Mouse (Mus musculus): ENCODE data around the gene Zc3h13. TPM values are rescaled to one million over a fixed set of nuclear protein-coding genes. Genes with fewer than 3 reads are reported as not detected.

Gene Zc3h13
- polyA plus RNA-seq, 1 experiment, result 27.5 TPM

DNA sequence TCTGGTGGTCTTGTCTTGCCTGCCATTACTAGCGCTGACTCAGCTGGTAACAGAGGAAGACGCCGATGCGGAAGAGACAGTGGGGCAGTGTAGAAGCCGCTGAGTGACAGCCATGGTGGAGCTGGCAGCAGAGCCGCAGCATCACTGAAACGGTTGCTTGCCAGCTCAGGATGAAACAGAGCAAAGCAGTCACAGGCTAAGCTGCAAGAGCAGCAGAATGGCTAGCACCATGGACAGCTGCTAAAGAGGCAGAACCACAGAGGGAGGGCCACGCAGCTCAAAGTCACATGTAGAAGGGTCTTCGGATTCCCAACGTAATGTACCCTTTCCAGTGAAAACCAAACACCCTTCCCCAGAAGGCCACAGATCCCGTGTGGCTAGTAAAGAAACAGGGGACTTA lies 82.6 kb downstream of the Zc3h13 start:
- DNase-seq, result peak in 1 of 2 experiments; percentile 9
- Histone ChIP-seq H3K27me3 (ENCODE audit: control insufficient read depth, insufficient read depth, low read length) (no peaks in the 10 kb centered on the region), H3K4me1 (ENCODE audit: control insufficient read depth, insufficient read depth, low read length) (no peaks in the 10 kb centered on the region), H3K4me3 (replicated peaks; ENCODE audit: insufficient read depth, low read depth, low read length) (no peak overlapping the region), H3K27ac (ENCODE audit: insufficient read depth, low read length) (no peak overlapping the region)
- TF ChIP-seq CTCF (IDR thresholded peaks at IDR 0.05; ENCODE audit: borderline replicate concordance, insufficient read depth, low read depth, low read length), result no peak
- no peak for TF ChIP-seq POLR2A (IDR thresholded peaks at IDR 0.05; ENCODE audit: borderline replicate concordance, insufficient read depth, low read length)
- 25% methylated on average over 11 of the region's 11 CpGs for WGBS

DNA sequence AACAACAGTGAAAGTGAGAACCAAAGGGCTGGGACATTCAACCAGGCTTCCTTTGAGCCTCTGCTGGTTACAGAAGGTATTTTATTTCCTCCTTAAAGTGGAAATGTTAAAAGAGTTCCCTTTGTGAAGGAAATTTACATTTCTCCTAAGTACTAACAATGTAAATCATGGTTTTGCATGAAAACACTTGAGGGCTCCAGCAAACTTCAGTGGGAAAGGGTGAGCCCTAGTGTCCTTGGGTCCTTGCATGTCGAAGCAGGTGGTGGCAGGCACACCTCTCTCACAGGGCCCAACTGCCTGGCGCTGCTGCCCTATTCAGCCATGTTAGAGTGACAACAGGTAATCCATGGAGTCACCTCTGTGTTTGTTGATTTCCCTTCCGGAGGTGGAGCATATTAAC lies 83.3 kb downstream of the Zc3h13 start:
- 80% methylated on average over 3 of the region's 3 CpGs for WGBS
- TF ChIP-seq POLR2A (IDR thresholded peaks at IDR 0.05; ENCODE audit: borderline replicate concordance, insufficient read depth, low read length) (no peak), CTCF (IDR thresholded peaks at IDR 0.05; ENCODE audit: borderline replicate concordance, insufficient read depth, low read depth, low read length) (no peak)
- Histone ChIP-seq H3K4me1 (ENCODE audit: control insufficient read depth, insufficient read depth, low read length) (no peaks in the 10 kb centered on the region), H3K4me3 (replicated peaks; ENCODE audit: insufficient read depth, low read depth, low read length) (no peak overlapping the region), H3K27me3 (ENCODE audit: control insufficient read depth, insufficient read depth, low read length) (no peaks in the 10 kb centered on the region), H3K27ac (ENCODE audit: insufficient read depth, low read length) (no peak overlapping the region)
- DNase-seq, result no peak

- WGBS, result 4% methylated on average over 5 of the region's 5 CpGs
- Histone ChIP-seq H3K27me3 (ENCODE audit: control insufficient read depth, insufficient read depth, low read length) (no peaks in the 10 kb centered on the region), H3K27ac (ENCODE audit: insufficient read depth, low read length) (no peak overlapping the region), H3K4me3 (replicated peaks; ENCODE audit: insufficient read depth, low read depth, low read length) (no peak overlapping the region), H3K4me1 (ENCODE audit: control insufficient read depth, insufficient read depth, low read length) (no peaks in the 10 kb centered on the region)
- DNase-seq, result peak; percentile 25 to 51
- no peak for TF ChIP-seq CTCF (IDR thresholded peaks at IDR 0.05; ENCODE audit: borderline replicate concordance, insufficient read depth, low read depth, low read length)
Observed at GRCm38 (mm10) chr14:75369880-75370279, 85.7 kb downstream of the Zc3h13 start.

DNA sequence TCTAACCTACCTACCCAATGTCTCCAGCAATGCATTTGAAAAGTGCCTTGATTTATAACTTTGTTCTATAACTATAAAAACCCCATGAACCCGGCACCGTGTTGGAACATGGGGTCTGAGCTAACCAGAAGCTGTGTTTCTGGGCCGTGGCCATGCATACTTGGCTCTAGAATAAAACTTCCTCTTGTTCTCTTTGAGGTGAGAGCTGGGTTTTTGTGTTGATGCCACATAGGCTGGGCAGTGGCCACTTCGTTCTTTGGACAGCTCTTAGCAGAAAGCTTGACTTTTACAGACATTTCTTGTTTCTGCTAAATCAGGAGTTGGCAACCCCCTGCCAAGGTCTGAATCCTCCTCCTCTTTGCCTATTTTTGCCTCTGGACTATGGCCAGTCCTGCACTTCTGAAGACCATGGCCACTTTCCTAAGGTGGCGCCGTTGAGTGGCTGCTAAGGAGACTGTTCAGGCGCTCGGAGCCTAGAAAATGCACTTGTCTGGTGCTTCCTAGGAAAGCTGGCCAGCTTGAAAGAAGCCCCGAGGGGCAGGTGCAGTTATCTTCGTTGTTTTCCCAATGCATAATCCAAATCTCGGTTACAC lies 90.9 kb downstream of the Zc3h13 start:
- H3K4me1 ChIP-seq (ENCODE audit: control insufficient read depth, insufficient read depth, low read length), result no peaks in the 10 kb centered on the region
- no peak overlapping the region for H3K4me3 ChIP-seq (replicated peaks; ENCODE audit: insufficient read depth, low read depth, low read length)
- H3K27me3 ChIP-seq (ENCODE audit: control insufficient read depth, insufficient read depth, low read length), result no peaks in the 10 kb centered on the region
- TF ChIP-seq POLR2A (IDR thresholded peaks at IDR 0.05; ENCODE audit: borderline replicate concordance, insufficient read depth, low read length) (no peak), CTCF (IDR thresholded peaks at IDR 0.05; ENCODE audit: borderline replicate concordance, insufficient read depth, low read depth, low read length) (no peak)
- peak; percentile 32 to 51 for DNase-seq
- no peak overlapping the region for H3K27ac ChIP-seq (ENCODE audit: insufficient read depth, low read length)
- 19% methylated on average over 11 of the region's 11 CpGs for whole genome bisulfite sequencing

DNA sequence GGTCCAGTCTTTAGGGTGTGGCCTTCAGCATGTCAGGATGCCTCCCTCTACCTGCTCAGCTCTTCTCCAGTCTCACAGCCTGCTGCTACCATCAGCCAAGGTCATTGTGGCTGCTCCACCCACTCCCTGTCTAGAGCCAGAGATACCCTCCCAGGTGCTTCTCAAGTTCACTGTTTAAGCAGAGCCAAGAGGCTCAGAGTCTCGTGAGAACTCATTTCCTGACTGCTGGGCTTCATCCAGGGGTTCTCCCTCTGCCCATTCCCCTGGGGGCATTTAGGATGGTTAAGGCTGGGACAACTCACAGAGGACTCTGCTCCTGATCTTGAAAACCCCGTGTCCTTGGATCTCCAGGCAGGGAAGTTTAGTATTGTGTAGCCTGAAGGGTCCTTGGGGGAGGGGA lies 92.1 kb downstream of the Zc3h13 start:
- DNase-seq, result no peak
- WGBS, result 51% methylated on average over 2 of the region's 2 CpGs
- H3K4me1 ChIP-seq (ENCODE audit: control insufficient read depth, insufficient read depth, low read length), result no peaks in the 10 kb centered on the region
- H3K27me3 ChIP-seq (ENCODE audit: control insufficient read depth, insufficient read depth, low read length), result no peaks in the 10 kb centered on the region
- H3K4me3 ChIP-seq (replicated peaks; ENCODE audit: insufficient read depth, low read depth, low read length), result no peak overlapping the region
- TF ChIP-seq POLR2A (IDR thresholded peaks at IDR 0.05; ENCODE audit: borderline replicate concordance, insufficient read depth, low read length) (no peak), CTCF (IDR thresholded peaks at IDR 0.05; ENCODE audit: borderline replicate concordance, insufficient read depth, low read depth, low read length) (no peak)
- H3K27ac ChIP-seq (ENCODE audit: insufficient read depth, low read length), result no peak overlapping the region

DNA sequence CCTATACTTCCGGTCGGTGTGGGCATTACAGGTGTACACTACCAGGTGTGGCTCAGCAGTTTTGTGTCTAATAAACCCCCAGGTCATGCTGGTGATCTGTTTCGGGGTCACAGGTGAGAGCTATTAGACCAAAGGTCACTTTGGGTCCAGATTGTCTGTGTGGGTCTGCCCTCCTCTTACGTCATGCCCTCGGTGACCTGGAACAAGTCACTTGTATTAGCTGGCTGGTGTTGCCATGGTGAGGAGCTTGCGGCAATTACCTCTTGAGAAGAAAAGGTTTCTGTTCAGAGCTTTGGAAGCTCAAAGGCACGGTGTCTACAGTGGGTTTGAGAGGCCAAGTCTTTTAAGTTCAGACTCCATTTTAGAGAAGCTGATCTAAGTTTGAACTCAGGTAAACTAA lies 93.4 kb downstream of the Zc3h13 start:
- no peak for DNase-seq
- 62% methylated on average over 7 of the region's 7 CpGs for WGBS
- H3K27ac ChIP-seq (ENCODE audit: insufficient read depth, low read length), result no peak overlapping the region
- TF ChIP-seq CTCF (IDR thresholded peaks at IDR 0.05; ENCODE audit: borderline replicate concordance, insufficient read depth, low read depth, low read length), result no peak
- no peak for TF ChIP-seq POLR2A (IDR thresholded peaks at IDR 0.05; ENCODE audit: borderline replicate concordance, insufficient read depth, low read length)
- no peak overlapping the region for H3K4me3 ChIP-seq (replicated peaks; ENCODE audit: insufficient read depth, low read depth, low read length)
- no peaks in the 10 kb centered on the region for H3K27me3 ChIP-seq (ENCODE audit: control insufficient read depth, insufficient read depth, low read length)
- no peaks in the 10 kb centered on the region for H3K4me1 ChIP-seq (ENCODE audit: control insufficient read depth, insufficient read depth, low read length)

Other genes starting within 250 kb of the Zc3h13 start
- 0.03 TPM in 1 of 2 replicates, not detected in the other for gene Lrrc63, start 153.5 kb upstream of the Zc3h13 start, polyA plus RNA-seq (2012; rRNA removed)
- gene Lcp1, start 153.3 kb upstream of the Zc3h13 start, polyA plus RNA-seq (2012; rRNA removed), result 8.1 and 9.1 TPM in 2 replicates
- gene Cpb2, start 42.1 kb upstream of the Zc3h13 start, polyA plus RNA-seq (2012; rRNA removed), result not detected in 2 replicates
- gene Siah3, start 171.6 kb downstream of the Zc3h13 start, polyA plus RNA-seq (2012; rRNA removed), result 5.4 and 5.8 TPM in 2 replicates

Measured in cerebellum, adult 2 months (tissue).